ENCODE assay signal across 9 mouse cellular contexts in the genomic region with DNA sequence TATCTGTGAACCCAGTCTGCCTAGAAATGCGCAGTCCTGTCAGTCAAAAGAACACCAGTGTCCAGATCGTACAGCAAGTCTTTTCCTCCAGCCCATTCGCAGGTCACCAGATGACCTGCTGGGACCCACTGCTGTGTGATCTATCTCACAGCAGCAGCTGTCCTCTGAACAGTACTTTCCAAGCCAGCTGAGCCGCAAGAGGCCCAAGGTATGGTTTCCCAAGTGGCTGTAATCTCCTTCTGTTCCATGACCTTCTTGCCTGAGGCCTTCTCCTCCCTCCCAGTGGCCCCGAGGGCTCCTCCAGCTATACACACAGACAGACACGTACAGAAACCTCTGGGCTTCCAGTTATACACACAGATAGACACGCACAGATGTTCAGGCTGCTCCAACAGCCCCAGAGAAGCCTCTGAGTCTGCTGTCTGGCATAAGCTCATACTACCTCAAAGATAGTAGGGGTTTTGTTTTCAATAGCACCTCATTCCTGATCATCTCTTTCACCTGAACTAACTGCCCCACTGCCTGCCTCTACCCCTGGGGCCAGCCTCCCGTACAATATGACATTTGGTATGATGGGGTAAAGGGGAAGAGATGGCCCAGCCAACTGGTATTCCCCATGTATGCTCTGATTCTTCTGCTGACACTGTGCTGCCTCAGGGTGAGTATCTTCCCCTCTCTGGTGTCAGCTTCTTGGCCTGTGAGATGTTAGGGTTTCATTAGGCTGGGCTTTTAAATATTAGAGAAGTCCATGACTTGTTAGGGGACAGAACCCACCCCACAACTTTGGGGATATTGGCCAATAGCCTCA. TPM values are rescaled to one million over a fixed set of nuclear protein-coding genes. Genes with fewer than 3 reads are reported as not detected.
DNase-seq lines count a peak whose midpoint lies in the region; ATAC-seq and TF ChIP-seq lines count a peak whose summit lies in the region.
"Had no signal": no experiment of that assay in that cellular context is flagged by ENCODE, and none has a peak within 500 bp of the region (broad histone marks: within the 10 kb centered on the region; RNA-seq: fewer than 3 reads in every experiment).

No protein-coding gene starts in this region.

- no peaks in the 10 kb centered on the region for H3K36me3 ChIP-seq in heart, adult 2 months (ENCODE audit: control insufficient read depth, insufficient read depth, low read length)
- peaks cover 58% of the 10 kb centered on the region for H3K36me3 ChIP-seq in intestine, embryonic 14.5 days (ENCODE audit: control insufficient read depth, insufficient read depth, low read length)
- peaks cover 30% of the 10 kb centered on the region for H3K36me3 ChIP-seq in midbrain, embryonic 16.5 days (ENCODE audit: control insufficient read depth, insufficient read depth, low read length)

- no peak for ATAC-seq in intestine, embryonic 14.5 days (replicated peaks; ENCODE audit: low FRiP score, low TSS enrichment, low read depth)
- no peak for ATAC-seq in midbrain, embryonic 16.5 days

- no peak overlapping the region for H3K4me2 ChIP-seq in intestine, embryonic 14.5 days (ENCODE audit: low read length)
- H3K4me2 ChIP-seq in midbrain, embryonic 16.5 days (ENCODE audit: low read length) = no peak overlapping the region

- no peak overlapping the region for H3K4me3 ChIP-seq in heart, adult 2 months
- H3K4me3 ChIP-seq in intestine, embryonic 14.5 days (ENCODE audit: low read depth, low read length) = no peak overlapping the region
- no peak overlapping the region for H3K4me3 ChIP-seq in midbrain, embryonic 16.5 days (ENCODE audit: low read depth, low read length)

- no peaks in the 10 kb centered on the region for H3K27me3 ChIP-seq in heart, adult 2 months (ENCODE audit: control insufficient read depth, insufficient read depth, low read length)
- H3K27me3 ChIP-seq in intestine, embryonic 14.5 days (replicated peaks; ENCODE audit: control insufficient read depth, insufficient read depth, low read length) = no peaks in the 10 kb centered on the region
- no peaks in the 10 kb centered on the region for H3K27me3 ChIP-seq in midbrain, embryonic 16.5 days (ENCODE audit: control insufficient read depth, insufficient read depth, low read depth, low read length)

- 66% methylated on average over 8 of the region's 8 CpGs for WGBS in heart, adult 2 months
- 57% methylated on average over 8 of the region's 8 CpGs for WGBS in intestine, embryonic 14.5 days
- WGBS in midbrain, embryonic 16.5 days = 43% methylated on average over 8 of the region's 8 CpGs

- TF ChIP-seq POLR2A in heart, adult 2 months (IDR thresholded peaks at IDR 0.05; ENCODE audit: insufficient read depth, low read depth, low read length) = no peak

- no peaks in the 10 kb centered on the region for H3K9me3 ChIP-seq in intestine, embryonic 14.5 days (ENCODE audit: control insufficient read depth, low read length)
- no peaks in the 10 kb centered on the region for H3K9me3 ChIP-seq in midbrain, embryonic 16.5 days (replicated peaks; ENCODE audit: control insufficient read depth, low read length, poor library complexity, severe bottlenecking)

- H3K9ac ChIP-seq in heart, adult 2 months (ENCODE audit: low read depth, low read length) = no peak overlapping the region
- no peak overlapping the region for H3K9ac ChIP-seq in intestine, embryonic 14.5 days (ENCODE audit: low read length)
- no peak overlapping the region for H3K9ac ChIP-seq in midbrain, embryonic 16.5 days (ENCODE audit: low read depth, low read length)

- no peak for TF ChIP-seq CTCF in heart, adult 2 months (IDR thresholded peaks at IDR 0.05)

- intact Hi-C loops in heart, adult 2 months (cut with DNase I) = loop anchor here (2.0 kb wide), 1 partner anchor 14 kb away; no protein-coding TSS in a partner anchor

- DNase-seq in heart, adult 2 months = no peak
- DNase-seq in heart, postnatal 4 days = no peak
- peak; percentile 44 for DNase-seq in adipocyte (ENCODE audit: low spot score)
- DNase-seq in intestine, embryonic 14.5 days (ENCODE audit: low spot score) = peak; percentile 62
- DNase-seq in spleen, postnatal 4 days (ENCODE audit: low spot score in 2 of 2) = no peak
- DNase-seq in right cerebral cortex, adult 18-20 months = no peak
- DNase-seq in frontal cortex, adult 2 months (ENCODE audit: extremely low spot score in 1 of 2, low spot score in 1 of 2) = no peak

- TF ChIP-seq EP300 in heart, adult 2 months (IDR thresholded peaks at IDR 0.05; ENCODE audit: insufficient read depth, low read depth, low read length) = no peak

- H3K27ac ChIP-seq in heart, adult 2 months = peak overlapping the region; percentile 53
- H3K27ac ChIP-seq in intestine, embryonic 14.5 days (ENCODE audit: low read depth) = peak overlapping the region; percentile 28; the same call in 1 of the 2 replicates
- H3K27ac ChIP-seq in midbrain, embryonic 16.5 days (ENCODE audit: low read length) = peak overlapping the region; percentile 56
- H3K27ac ChIP-seq: kidney, postnatal 0 days had no signal

- H3K4me1 ChIP-seq in heart, adult 2 months (ENCODE audit: control insufficient read depth, insufficient read depth, low read length) = peaks cover 5% of the 10 kb centered on the region
- H3K4me1 ChIP-seq in intestine, embryonic 14.5 days (replicated peaks; ENCODE audit: control insufficient read depth, insufficient read depth, low read length) = peaks cover 5% of the 10 kb centered on the region
- peaks cover 4% of the 10 kb centered on the region for H3K4me1 ChIP-seq in midbrain, embryonic 16.5 days (ENCODE audit: control insufficient read depth, insufficient read depth, low read length)

- H3K79me2 ChIP-seq in heart, adult 2 months (replicated peaks; ENCODE audit: control insufficient read depth, insufficient read depth, low read length) = no peaks in the 10 kb centered on the region

RNA-seq across cellular contexts. Expression of a gene that starts 19.6 kb away (rescaled TPM):
- 10 to 100 TPM; 29.7 to 33.7 TPM for total RNA-seq in heart, adult 2 months (2021)
- polyA plus RNA-seq in heart, adult 2 months (2012; rRNA removed) = 104 and 135 TPM in 2 replicates
- total RNA-seq in heart, postnatal 4 days (2021) = 10 to 100 TPM; 55.6 to 55.7 TPM
- polyA plus RNA-seq in intestine, embryonic 14.5 days (2014; fragmentation: Nextera tagmentation; extraction: Ambion mirVana) = 8.4 and 11.5 TPM in 2 replicates
- polyA plus RNA-seq in midbrain, embryonic 16.5 days (2015; fragmentation: Nextera tagmentation; extraction: Ambion mirVana) = 31.6 and 38.2 TPM in 2 replicates
- polyA plus RNA-seq in frontal cortex, adult 2 months (2012; rRNA removed) = 26.5 and 28.4 TPM in 2 replicates

RNA-seq across cellular contexts. Expression of a gene that starts 40.6 kb away (rescaled TPM):
- total RNA-seq in heart, adult 2 months (2021) = 1 to 10 TPM; 5.3 to 6.3 TPM
- 13.3 and 15.5 TPM in 2 replicates for polyA plus RNA-seq in heart, adult 2 months (2012; rRNA removed)
- 10 to 100 TPM; 15.9 to 17.0 TPM for total RNA-seq in heart, postnatal 4 days (2021)
- polyA plus RNA-seq in intestine, embryonic 14.5 days (2014; fragmentation: Nextera tagmentation; extraction: Ambion mirVana) = 64.2 and 71.4 TPM in 2 replicates
- 215 and 256 TPM in 2 replicates for polyA plus RNA-seq in midbrain, embryonic 16.5 days (2015; fragmentation: Nextera tagmentation; extraction: Ambion mirVana)
- 166 and 168 TPM in 2 replicates for polyA plus RNA-seq in frontal cortex, adult 2 months (2012; rRNA removed)

RNA-seq across cellular contexts. Expression of a gene that starts 59.5 kb away (rescaled TPM):
- 1 to 10 TPM; 5.9 to 6.5 TPM for total RNA-seq in heart, adult 2 months (2021)
- polyA plus RNA-seq in heart, adult 2 months (2012; rRNA removed) = 11.1 and 14.2 TPM in 2 replicates
- total RNA-seq in heart, postnatal 4 days (2021) = 10 to 100 TPM; 12.2 to 12.5 TPM
- polyA plus RNA-seq in intestine, embryonic 14.5 days (2014; fragmentation: Nextera tagmentation; extraction: Ambion mirVana) = 30.0 and 32.7 TPM in 2 replicates
- polyA plus RNA-seq in midbrain, embryonic 16.5 days (2015; fragmentation: Nextera tagmentation; extraction: Ambion mirVana) = 21.4 and 21.8 TPM in 2 replicates
- polyA plus RNA-seq in frontal cortex, adult 2 months (2012; rRNA removed) = 11.3 and 13.6 TPM in 2 replicates

RNA-seq across cellular contexts. Expression of a gene that starts 59.6 kb away (rescaled TPM):
- total RNA-seq in heart, adult 2 months (2021) = under 1 TPM; 0.10 to 0.11 TPM
- 0.45 and 0.47 TPM in 2 replicates for polyA plus RNA-seq in heart, adult 2 months (2012; rRNA removed)
- not detected for total RNA-seq in heart, postnatal 4 days (2021)
- polyA plus RNA-seq in intestine, embryonic 14.5 days (2014; fragmentation: Nextera tagmentation; extraction: Ambion mirVana) = 0.55 and 0.64 TPM in 2 replicates
- 2.9 TPM in 2 replicates for polyA plus RNA-seq in midbrain, embryonic 16.5 days (2015; fragmentation: Nextera tagmentation; extraction: Ambion mirVana)
- polyA plus RNA-seq in frontal cortex, adult 2 months (2012; rRNA removed) = 0.59 and 0.74 TPM in 2 replicates

Comparison
In these comparisons a context has a peak if more than half of its experiments do, and no peak if none do; other contexts are left out.
1. DNase-seq: peak in adipocyte (single experiment) and intestine, embryonic 14.5 days (single experiment); none in heart, adult 2 months (0 of 2), heart, postnatal 4 days (single experiment), spleen, postnatal 4 days (0 of 2), right cerebral cortex, adult 18-20 months (single experiment) and frontal cortex, adult 2 months (0 of 2).
2. Peak in every context shown above with its lines, with median percentiles within 50 percentile points of each other: H3K27ac ChIP-seq.